Mouse (Mus musculus) heart, embryonic 14.5 days (tissue): ENCODE measurements at regions not wholly inside any gene's neighbourhood (a gene's known extent, or its start where the extent isn't known, plus 50 kb on each side); places are given as distances from the start of the nearest gene placed in this dataset.

Experiments
- ATAC-seq: fragments of 200-750 bp; cut with Nextera tagmentation; 2 replicates; pipeline ENCODE4 v1.8.0; 2017; ENCODE audit warnings: low read depth, moderate TSS enrichment; ENCODE audit not compliant: insufficient number of reproducible peaks, insufficient read depth, low FRiP score
- H3K27ac ChIP-seq, 2 experiments: fragments of 200-500 bp in 1 of 2; fragments of 300-500 bp in 1 of 2; sonication (generic) in 1 of 2; replicated peaks in 1 of 2; 2 replicates each; pipeline ENCODE4 v1.5.1; 2012 to 2014; ENCODE audit warnings: low read depth in 2 of 2, low read length in 2 of 2, control low read depth in 1 of 2, mild to moderate bottlenecking in 1 of 2, mixed read lengths in 1 of 2; ENCODE audit not compliant: control insufficient read depth in 1 of 2, insufficient read depth in 1 of 2
- H3K27me3 ChIP-seq: fragments of 300-500 bp; sonication (generic); 2 replicates; pipeline ENCODE4 v1.6.1; 2014; ENCODE audit warnings: mild to moderate bottlenecking, low read length, control low read depth; ENCODE audit not compliant: control insufficient read depth, insufficient read depth
- H3K36me3 ChIP-seq: fragments of 300-500 bp; sonication (generic); 2 replicates; pipeline ENCODE4 v1.6.1; 2014; ENCODE audit warnings: mild to moderate bottlenecking, control low read depth, low read length, mixed read lengths; ENCODE audit not compliant: control insufficient read depth, insufficient read depth
- H3K4me1 ChIP-seq, 2 experiments: fragments of 200-500 bp in 1 of 2; fragments of 300-500 bp in 1 of 2; sonication (generic) in 1 of 2; 2 replicates each; pipeline ENCODE4 v1.6.1; 2012 to 2014; ENCODE audit warnings: low read length in 2 of 2, control low read depth in 1 of 2, mixed read lengths in 1 of 2; ENCODE audit not compliant: control insufficient read depth in 2 of 2, insufficient read depth in 2 of 2
- H3K4me2 ChIP-seq: fragments of 300-500 bp; sonication (generic); 2 replicates; pipeline ENCODE4 v1.6.1; 2014; ENCODE audit warnings: mild to moderate bottlenecking, low read length
- H3K4me3 ChIP-seq, 2 experiments: fragments of 200-500 bp in 1 of 2; fragments of 300-500 bp in 1 of 2; sonication (generic) in 1 of 2; 2 replicates each; pipeline ENCODE4 v1.5.1; 2012 to 2014; ENCODE audit warnings: low read length in 2 of 2, mild to moderate bottlenecking in 2 of 2, control low read depth in 1 of 2, low read depth in 1 of 2, moderate library complexity in 1 of 2; ENCODE audit not compliant: control insufficient read depth in 1 of 2, insufficient read depth in 1 of 2
- H3K9ac ChIP-seq: fragments of 300-500 bp; sonication (generic); 2 replicates; pipeline ENCODE4 v1.6.1; 2014; ENCODE audit warnings: mild to moderate bottlenecking, low read length
- H3K9me3 ChIP-seq: fragments of 300-500 bp; sonication (generic); 2 replicates; pipeline ENCODE4 v1.6.1; 2016; ENCODE audit warnings: low read length, control low read depth; ENCODE audit not compliant: control insufficient read depth
- WGBS: fragments of 180-500 bp; shearing (Covaris S2); extraction: QIAGEN DNeasy Blood & Tissue Kit; methylation state at CpG from one replicate; pipeline ENCODE4 v1.1.7; 2014; 5-methylcytosine and 5-hydroxymethylcytosine counted together

GRCm38 (mm10) chr9:91131415-91132255 is 230.6 kb upstream of the Zic4 start:
- Histone ChIP-seq H3K27me3 (no peaks in the 10 kb centered on the region), H3K4me2 (no peak overlapping the region), H3K9ac (no peak overlapping the region), H3K27ac (no peak overlapping the region), H3K9me3 (no peaks in the 10 kb centered on the region), H3K4me3 (no peak overlapping the region), H3K36me3 (no peaks in the 10 kb centered on the region), H3K4me1 (no peaks in the 10 kb centered on the region)
- ATAC-seq, result no peak
- WGBS, result 76% methylated on average over 7 of the region's 7 CpGs

DNA sequence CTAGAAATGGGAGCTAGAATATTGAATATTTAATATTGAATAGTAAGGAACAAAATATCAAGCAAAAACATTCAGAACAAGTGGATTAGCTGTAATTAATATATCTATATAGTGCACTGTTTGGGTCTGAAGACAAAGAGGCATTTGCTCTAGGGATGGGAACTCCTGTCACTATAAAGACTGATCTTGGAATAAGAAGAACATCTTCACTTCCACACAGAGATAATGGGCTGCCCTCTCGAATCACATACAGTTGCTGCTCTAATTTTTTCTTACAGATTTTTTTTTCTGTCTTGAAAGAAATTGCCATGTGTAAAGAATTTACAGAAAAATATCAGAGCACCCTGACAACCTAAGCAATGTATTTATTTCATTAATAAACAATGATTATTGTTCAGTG is 229.7 kb upstream of the Zic4 start:
- Histone ChIP-seq H3K4me3 (no peak overlapping the region), H3K4me2 (no peak overlapping the region)
- WGBS, result 64% methylated on average over 1 of the region's 1 CpGs

GRCm38 (mm10) chr9:91133256-91133920 is 228.8 kb upstream of the Zic4 start:
- Histone ChIP-seq H3K4me2 (no peak overlapping the region), H3K4me1 (no peaks in the 10 kb centered on the region), H3K27ac (no peak overlapping the region), H3K27me3 (no peaks in the 10 kb centered on the region), H3K9ac (no peak overlapping the region), H3K9me3 (no peaks in the 10 kb centered on the region), H3K36me3 (no peaks in the 10 kb centered on the region), H3K4me3 (no peak overlapping the region)
- 72% methylated on average over 3 of the region's 3 CpGs for WGBS
- ATAC-seq, result no peak

More for the DNA sequence above, 229.7 kb upstream of the Zic4 start:
- no peak overlapping the region for H3K27ac ChIP-seq
- H3K36me3 ChIP-seq, result no peaks in the 10 kb centered on the region
- no peaks in the 10 kb centered on the region for H3K4me1 ChIP-seq
- H3K9ac ChIP-seq, result no peak overlapping the region
- no peak for ATAC-seq
- H3K27me3 ChIP-seq, result no peaks in the 10 kb centered on the region
- H3K9me3 ChIP-seq, result no peaks in the 10 kb centered on the region

DNA sequence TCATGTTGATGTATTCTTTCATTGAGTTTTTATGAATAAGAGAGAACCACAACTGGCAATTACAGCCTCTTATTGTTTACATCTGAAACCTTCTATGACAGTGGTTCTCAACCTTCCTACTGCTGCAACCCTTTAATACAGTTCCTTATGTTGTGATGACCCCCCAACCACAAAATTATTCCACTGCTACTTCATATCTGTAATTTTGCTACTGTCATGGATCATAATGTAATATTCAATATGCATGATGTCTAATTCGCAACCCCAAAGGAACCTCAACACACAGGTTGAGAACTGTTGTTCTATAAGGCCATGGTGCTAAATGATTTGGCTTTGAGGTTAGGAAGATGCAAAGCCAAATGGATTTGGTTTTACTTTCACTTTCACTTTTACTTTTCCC is 227.9 kb upstream of the Zic4 start:
- no peak overlapping the region for H3K4me3 ChIP-seq
- H3K9me3 ChIP-seq, result no peaks in the 10 kb centered on the region
- WGBS, result 91% methylated on average over 1 of the region's 1 CpGs
- no peaks in the 10 kb centered on the region for H3K4me1 ChIP-seq
- ATAC-seq, result no peak
- no peaks in the 10 kb centered on the region for H3K36me3 ChIP-seq
- no peak overlapping the region for H3K9ac ChIP-seq
- peak overlapping the region; percentile 31 for H3K4me2 ChIP-seq
- no peak overlapping the region for H3K27ac ChIP-seq
- H3K27me3 ChIP-seq, result no peaks in the 10 kb centered on the region

DNA sequence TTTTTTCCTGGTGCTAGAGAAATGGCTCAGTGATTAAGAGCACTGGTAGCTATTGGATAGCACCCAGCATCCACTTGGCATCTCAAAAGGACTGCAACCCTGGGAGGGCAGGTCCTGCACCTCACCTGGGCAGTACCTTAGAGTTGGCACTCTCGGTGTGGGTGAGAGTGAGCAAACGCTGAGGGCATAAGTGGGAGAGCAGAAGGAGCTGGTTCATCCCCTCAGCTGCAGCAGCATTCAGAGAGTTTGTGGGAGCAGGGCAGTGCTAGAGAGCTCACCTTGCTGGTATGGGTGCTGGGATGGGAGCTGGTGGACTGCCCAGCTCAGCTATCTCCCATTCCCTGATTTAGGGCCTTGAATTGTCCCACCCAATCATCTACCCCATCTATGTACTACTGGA is 227.1 kb upstream of the Zic4 start:
- Histone ChIP-seq H3K36me3 (no peaks in the 10 kb centered on the region), H3K9ac (no peak overlapping the region), H3K9me3 (no peaks in the 10 kb centered on the region), H3K27ac (no peak overlapping the region), H3K4me3 (no peak overlapping the region), H3K27me3 (no peaks in the 10 kb centered on the region), H3K4me2 (no peak overlapping the region), H3K4me1 (no peaks in the 10 kb centered on the region)
- no peak for ATAC-seq
- WGBS, result 81% methylated on average over 2 of the region's 2 CpGs

- Histone ChIP-seq H3K4me1 (no peaks in the 10 kb centered on the region), H3K27me3 (no peaks in the 10 kb centered on the region), H3K4me3 (no peak overlapping the region), H3K36me3 (no peaks in the 10 kb centered on the region), H3K4me2 (no peak overlapping the region), H3K9ac (no peak overlapping the region), H3K27ac (no peak overlapping the region), H3K9me3 (no peaks in the 10 kb centered on the region)
- 58% methylated on average over 1 of the region's 1 CpGs for WGBS
- ATAC-seq, result no peak
These were observed 221.6 kb upstream of the Zic4 start for GRCm38 (mm10) chr9:91140651-91141050.

DNA sequence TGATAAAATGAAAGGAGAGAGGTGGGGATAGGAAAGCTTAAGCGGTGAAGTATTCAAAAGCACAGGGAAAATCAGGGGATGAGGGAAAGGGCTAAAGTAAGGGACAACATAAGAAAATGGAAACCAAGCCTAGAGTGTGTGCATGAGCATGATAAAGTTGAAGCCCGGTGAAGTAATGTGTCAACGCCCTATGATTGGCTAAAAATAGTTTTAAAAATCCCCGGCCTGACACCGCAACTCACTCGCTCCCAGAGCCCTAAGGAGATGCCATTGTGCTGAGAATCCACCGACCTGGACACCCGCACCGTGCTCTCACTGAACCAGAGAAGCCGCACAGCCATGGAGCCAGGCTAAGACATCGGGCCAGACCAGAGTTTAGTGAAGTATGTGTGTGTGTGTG is 210.3 kb upstream of the Zic4 start:
- Histone ChIP-seq H3K4me1 (peaks cover 2 to 11% of the 10 kb centered on the region in 2 experiments; a peak in 2 of 4 replicates), H3K4me2 (peak overlapping the region; percentile 41), H3K4me3 (no peak overlapping the region), H3K9ac (no peak overlapping the region), H3K36me3 (no peaks in the 10 kb centered on the region), H3K27ac (0 out of 4 replicates have a peak overlapping the region, but pooled peaks have one; percentile 34 to 55), H3K9me3 (no peaks in the 10 kb centered on the region), H3K27me3 (no peaks in the 10 kb centered on the region)
- 23% methylated on average over 11 of the region's 11 CpGs for WGBS
- peak; percentile 64; the same call in 1 of the 2 replicates for ATAC-seq
